ENCODE assay signal across 25 mouse cellular contexts in the genomic region with DNA sequence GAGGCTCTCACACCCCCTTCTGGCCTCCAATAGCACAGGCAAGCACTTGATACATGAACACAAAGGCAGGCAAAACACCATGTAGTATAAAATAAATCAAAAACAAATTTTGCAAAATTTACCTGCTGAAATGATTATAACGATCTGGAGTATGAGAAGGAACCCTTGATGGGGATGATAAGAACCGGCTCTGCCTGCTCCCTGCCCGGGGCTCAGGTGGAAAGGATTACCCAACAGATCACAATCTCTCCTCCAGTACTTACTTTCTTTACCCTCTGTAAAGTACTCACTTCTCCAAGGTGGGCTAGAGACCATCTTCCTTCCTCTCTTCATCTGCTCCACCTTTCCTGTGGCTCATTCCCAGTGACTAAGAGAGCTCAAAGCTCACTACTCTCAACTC. TPM values are rescaled to one million over a fixed set of nuclear protein-coding genes. Genes with fewer than 3 reads are reported as not detected.
DNase-seq lines count a peak whose midpoint lies in the region; ATAC-seq and TF ChIP-seq lines count a peak whose summit lies in the region.
"Had no signal": no experiment of that assay in that cellular context is flagged by ENCODE, and none has a peak within 500 bp of the region (broad histone marks: within the 10 kb centered on the region; RNA-seq: fewer than 3 reads in every experiment).

No protein-coding gene starts in this region.

- no peak for TF ChIP-seq CTCF in gastrocnemius, adult 2 months (IDR thresholded peaks at IDR 0.05)
- TF ChIP-seq CTCF in stomach, postnatal 0 days (IDR thresholded peaks at IDR 0.05; ENCODE audit: low read depth): peak; percentile 13; the same call in 1 of the 2 replicates

- no peaks in the 10 kb centered on the region for H3K36me3 ChIP-seq in stomach, postnatal 0 days (ENCODE audit: control insufficient read depth, insufficient read depth, low read length)
- H3K36me3 ChIP-seq: embryonic facial prominence, embryonic 12.5 days; heart, embryonic 15.5 days; hindbrain, embryonic 13.5 days had no signal

- peaks cover 64% of the 10 kb centered on the region for H3K4me1 ChIP-seq in brown adipose tissue, adult 24 weeks (ENCODE audit: control insufficient read depth, insufficient read depth, insufficient read length, low read length)
- no peaks in the 10 kb centered on the region; the same call in 1 of the 2 replicates for H3K4me1 ChIP-seq in stomach, postnatal 0 days (replicated peaks; ENCODE audit: control insufficient read depth, insufficient read depth)
- H3K4me1 ChIP-seq: embryonic facial prominence, embryonic 12.5 days had no signal

- DNase-seq in gastrocnemius, adult 2 months: no peak
- DNase-seq in gastrocnemius, postnatal 10 days: no peak
- DNase-seq in urinary bladder, adult 18-20 months (ENCODE audit: low spot score in 2 of 2): peak; percentile 33 to 38
- DNase-seq in urinary bladder, postnatal 10 days (ENCODE audit: low spot score): no peak
- no peak for DNase-seq in stomach, postnatal 0 days (ENCODE audit: low spot score)
- no peak for DNase-seq in thymus, postnatal 4 days
- DNase-seq: adrenal gland, adult 2 months; adrenal gland, postnatal 25 days; cerebellum, adult 8-10 months; cerebellum, postnatal 14 days; embryo, embryonic 11 days; forebrain, postnatal 0 days; gastrocnemius, postnatal 36 days; heart, adult 18-20 months; heart, postnatal 14 days had no signal

- H3K27me3 ChIP-seq in stomach, postnatal 0 days (ENCODE audit: control insufficient read depth, insufficient read depth, low read length): no peaks in the 10 kb centered on the region
- H3K27me3 ChIP-seq: embryonic facial prominence, embryonic 12.5 days; forebrain, embryonic 13.5 days; heart, embryonic 15.5 days; hindbrain, embryonic 13.5 days; Patski had no signal

- WGBS in stomach, postnatal 0 days: 71% methylated on average over 3 of the region's 3 CpGs

- H3K4me3 ChIP-seq in gastrocnemius, adult 2 months: no peak overlapping the region
- no peak overlapping the region for H3K4me3 ChIP-seq in brown adipose tissue, adult 24 weeks (ENCODE audit: insufficient read depth, low read depth, low read length)
- H3K4me3 ChIP-seq in stomach, postnatal 0 days (ENCODE audit: low read depth, low read length): no peak overlapping the region
- H3K4me3 ChIP-seq: embryonic facial prominence, embryonic 12.5 days; forebrain, embryonic 13.5 days; heart, embryonic 10.5 days; heart, embryonic 15.5 days; hindbrain, embryonic 13.5 days had no signal

- intact Hi-C loops in gastrocnemius, adult 2 months (cut with DNase I): no loop called here

- ATAC-seq in stomach, postnatal 0 days (ENCODE audit: low FRiP score, low TSS enrichment): no peak
- ATAC-seq: activated CD4-positive, CD25-positive, alpha-beta regulatory T cell, adult 4 months; forebrain, embryonic 13.5 days; forebrain, postnatal 0 days; hindbrain, postnatal 0 days; Patski had no signal

- H3K4me2 ChIP-seq in stomach, postnatal 0 days (replicated peaks; ENCODE audit: low read depth): no peak overlapping the region
- H3K4me2 ChIP-seq: embryonic facial prominence, embryonic 12.5 days; forebrain, embryonic 13.5 days; heart, embryonic 15.5 days; hindbrain, embryonic 13.5 days had no signal

- H3K27ac ChIP-seq in gastrocnemius, adult 2 months: 0 out of 2 replicates have a peak overlapping the region, but pooled peaks have one; percentile 8
- H3K27ac ChIP-seq in brown adipose tissue, adult 24 weeks (replicated peaks; ENCODE audit: low read depth, low read length): peak overlapping the region; percentile 20; the same call in 1 of the 2 replicates
- H3K27ac ChIP-seq in stomach, postnatal 0 days (replicated peaks): no peak overlapping the region
- H3K27ac ChIP-seq: embryonic facial prominence, embryonic 12.5 days; forebrain, embryonic 13.5 days; heart, embryonic 10.5 days; heart, embryonic 15.5 days; hindbrain, embryonic 13.5 days; hindbrain, postnatal 0 days had no signal

- TF ChIP-seq EP300 in stomach, postnatal 0 days (optimal IDR thresholded peaks at IDR 0.05): no peak

- H3K9me3 ChIP-seq in stomach, postnatal 0 days (ENCODE audit: control insufficient read depth, low read length): no peaks in the 10 kb centered on the region
- H3K9me3 ChIP-seq: embryonic facial prominence, embryonic 12.5 days; forebrain, embryonic 13.5 days; heart, embryonic 10.5 days; heart, embryonic 15.5 days had no signal

- no peak overlapping the region for H3K9ac ChIP-seq in stomach, postnatal 0 days (ENCODE audit: low read length)
- H3K9ac ChIP-seq: embryonic facial prominence, embryonic 12.5 days; forebrain, embryonic 13.5 days; forebrain, postnatal 0 days; heart, embryonic 15.5 days; hindbrain, embryonic 13.5 days had no signal

RNA-seq across cellular contexts. Expression of gene Epn2, which starts 8.3 kb away (rescaled TPM):
- total RNA-seq in gastrocnemius, adult 2 months (2021): 10 to 100 TPM; 19.7 to 24.7 TPM
- total RNA-seq in gastrocnemius, postnatal 10 days (2021): 10 to 100 TPM; 25.0 to 29.2 TPM
- 20.2 and 29.1 TPM in 2 replicates for polyA plus RNA-seq in brown adipose tissue, adult 24 weeks (2012; ENCODE audit: insufficient read depth, insufficient read length, missing spikeins)
- polyA plus RNA-seq in stomach, postnatal 0 days (2015; fragmentation: Nextera tagmentation; extraction: Ambion mirVana): 15.8 and 17.8 TPM in 2 replicates
- total RNA-seq: hematopoietic stem cell, adult 5-6 weeks had no signal

Comparison
In these comparisons a context has a peak if more than half of its experiments do, and no peak if none do; other contexts are left out.
1. DNase-seq: peak in urinary bladder, adult 18-20 months (2 of 2); none in gastrocnemius, adult 2 months (single experiment), gastrocnemius, postnatal 10 days (single experiment), urinary bladder, postnatal 10 days (single experiment), stomach, postnatal 0 days (single experiment) and thymus, postnatal 4 days (single experiment).